Comparison of ENCODE assay signal across 18 mouse cellular contexts in the genomic region with DNA sequence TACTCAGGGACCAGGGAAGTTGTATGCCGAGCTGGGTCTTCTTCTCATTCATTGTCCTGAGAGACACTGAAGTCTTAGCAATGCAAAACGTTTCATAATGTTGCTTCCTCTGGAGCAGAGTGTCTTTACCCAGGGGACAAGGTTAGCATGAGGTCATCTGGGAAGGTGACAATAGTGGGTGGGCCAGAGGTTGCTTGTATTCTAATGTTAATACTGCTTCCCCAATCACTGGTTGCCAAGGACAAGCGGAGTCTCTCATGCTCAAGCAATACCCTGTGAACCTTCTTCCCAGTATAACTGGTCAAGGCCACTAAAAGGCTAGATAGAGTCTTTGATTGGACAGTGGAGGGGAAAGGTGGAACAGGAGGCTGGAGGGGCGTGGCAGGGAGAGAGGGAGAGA.
DNase-seq lines count a peak whose midpoint lies in the region; ATAC-seq and TF ChIP-seq lines count a peak whose summit lies in the region.
"Had no signal": no experiment of that assay in that cellular context is flagged by ENCODE, and none has a peak within 500 bp of the region (broad histone marks: within the 10 kb centered on the region; RNA-seq: fewer than 3 reads in every experiment).

No protein-coding gene starts in this region.

- no peak overlapping the region for H3K9ac ChIP-seq in ES-Bruce4 (ENCODE audit: low read depth, poor library complexity, severe bottlenecking)
- no peak overlapping the region for H3K9ac ChIP-seq in ES-E14 (ENCODE audit: insufficient read depth, low read depth, low read length, poor library complexity, severe bottlenecking)
- no peak overlapping the region for H3K9ac ChIP-seq in forebrain, embryonic 13.5 days
- H3K9ac ChIP-seq: embryonic facial prominence, embryonic 12.5 days; forebrain, postnatal 0 days had no signal

- no peak for TF ChIP-seq CTCF in ES-Bruce4 (IDR thresholded peaks at IDR 0.05; ENCODE audit: low read depth, low read length)

- ATAC-seq in forebrain, embryonic 13.5 days = no peak
- ATAC-seq: forebrain, embryonic 14.5 days; forebrain, postnatal 0 days had no signal

- H3K36me3 ChIP-seq in ES-Bruce4 (ENCODE audit: control insufficient read depth, insufficient read depth, low read length, poor library complexity, severe bottlenecking) = no peaks in the 10 kb centered on the region
- no peaks in the 10 kb centered on the region; the same call in 1 of the 2 replicates for H3K36me3 ChIP-seq in ES-E14 (ENCODE audit: control insufficient read depth, insufficient read depth, low read length, poor library complexity, severe bottlenecking)
- H3K36me3 ChIP-seq in forebrain, embryonic 13.5 days (ENCODE audit: poor library complexity, severe bottlenecking) = no peaks in the 10 kb centered on the region
- H3K36me3 ChIP-seq: embryonic facial prominence, embryonic 10.5 days; embryonic facial prominence, embryonic 12.5 days had no signal

- no peak overlapping the region for H3K4me3 ChIP-seq in ES-Bruce4 (ENCODE audit: low read depth, low read length)
- no peak overlapping the region for H3K4me3 ChIP-seq in ES-E14 (ENCODE audit: insufficient read depth in 1 of 2, low read depth in 1 of 2, low read length in 2 of 2, poor library complexity in 1 of 2, severe bottlenecking in 1 of 2)
- no peak overlapping the region for H3K4me3 ChIP-seq in forebrain, embryonic 13.5 days
- H3K4me3 ChIP-seq: embryonic facial prominence, embryonic 10.5 days; embryonic facial prominence, embryonic 12.5 days had no signal

- H3K4me2 ChIP-seq in forebrain, embryonic 13.5 days = no peak overlapping the region
- H3K4me2 ChIP-seq: embryonic facial prominence, embryonic 12.5 days had no signal

- no peaks in the 10 kb centered on the region for H3K27me3 ChIP-seq in ES-Bruce4 (ENCODE audit: control insufficient read depth, insufficient read depth, low read length, poor library complexity, severe bottlenecking)
- no peaks in the 10 kb centered on the region for H3K27me3 ChIP-seq in forebrain, embryonic 13.5 days

- TF ChIP-seq EP300 in ES-Bruce4 (IDR thresholded peaks at IDR 0.05; ENCODE audit: insufficient read depth, low read depth, low read length) = 0 out of 2 replicates have a peak, but pooled peaks have one; percentile 1

- WGBS in forebrain, embryonic 13.5 days = 84% methylated on average over 4 of the region's 4 CpGs

- DNase-seq in ES-E14 (ENCODE audit: low read depth, low spot score) (peak; percentile 60), ZHBTc4 (ENCODE audit: low read depth, low spot score) (peak; percentile 89)
- DNase-seq in thymus, postnatal 25 days = no peak
- DNase-seq in c-Kit-positive CD71-positive TER-119-positive erythroid progenitor cells, embryonic 14.5 days (ENCODE audit: low spot score) = no peak
- DNase-seq: adrenal gland, adult 2 months; adrenal gland, postnatal 10 days; adrenal gland, postnatal 25 days; cerebellum, adult 11-12 months; cerebellum, adult 2 months; cerebellum, adult 9-10 months; cerebellum, postnatal 10 days; cerebellum, postnatal 25 days; forebrain, postnatal 0 days had no signal

- in situ Hi-C loops in ES-E14 (cut with MboI; ENCODE audit: low sequenced_read_pairs in 2 of 2, unreplicated experiment in 2 of 2) = no loop called here

- H3K4me1 ChIP-seq in ES-Bruce4 (ENCODE audit: control insufficient read depth, insufficient read depth, low read length) (no peaks in the 10 kb centered on the region), ES-E14 (ENCODE audit: control insufficient read depth in 2 of 2, insufficient read depth in 2 of 2, low read length in 2 of 2, poor library complexity in 1 of 2) (peaks cover 0 to 4% of the 10 kb centered on the region in 2 experiments; a peak in 2 of 4 replicates)
- no peaks in the 10 kb centered on the region for H3K4me1 ChIP-seq in forebrain, embryonic 13.5 days

- H3K27ac ChIP-seq in ES-Bruce4 (ENCODE audit: insufficient read depth, low read length) (no peak overlapping the region), ES-E14 (ENCODE audit: insufficient read depth, low read depth, low read length, poor library complexity, severe bottlenecking) (no peak overlapping the region)
- H3K27ac ChIP-seq in forebrain, embryonic 13.5 days = no peak overlapping the region
- H3K27ac ChIP-seq: embryonic facial prominence, embryonic 10.5 days; embryonic facial prominence, embryonic 12.5 days had no signal

- no peak for TF ChIP-seq POLR2A in ES-Bruce4 (IDR thresholded peaks at IDR 0.05; ENCODE audit: insufficient read depth, low read length)

- H3K9me3 ChIP-seq in ES-Bruce4 (replicated peaks; ENCODE audit: control insufficient read depth, insufficient read depth, low read length, poor library complexity, severe bottlenecking) (no peaks in the 10 kb centered on the region; the same call in 1 of the 2 replicates), ES-E14 (ENCODE audit: control insufficient read depth, insufficient read depth, low read depth, low read length) (no peaks in the 10 kb centered on the region)
- no peaks in the 10 kb centered on the region for H3K9me3 ChIP-seq in forebrain, embryonic 13.5 days (replicated peaks)
- H3K9me3 ChIP-seq: embryonic facial prominence, embryonic 10.5 days; embryonic facial prominence, embryonic 12.5 days had no signal

TF ChIP-seq in ES-E14, 5 proteins besides CTCF, POLR2A, EP300 and RAD21:
- TF ChIP-seq ZC3H11A (IDR thresholded peaks at IDR 0.05; ENCODE audit: borderline replicate concordance, low read depth, low read length) (no peak), HCFC1 (IDR thresholded peaks at IDR 0.05; ENCODE audit: borderline replicate concordance, insufficient read depth, low read length) (no peak), ZNF384 (IDR thresholded peaks at IDR 0.05; ENCODE audit: low read depth, low read length) (no peak), MAFK (IDR thresholded peaks at IDR 0.05; ENCODE audit: insufficient read depth, low read depth, low read length) (no peak), CHD2 (IDR thresholded peaks at IDR 0.05; ENCODE audit: low read depth, low read length) (no peak)

Comparison
In these comparisons a context has a peak if more than half of its experiments do, and no peak if none do; other contexts are left out.
1. DNase-seq: peak in ES-E14 (single experiment) and ZHBTc4 (single experiment); none in thymus, postnatal 25 days (single experiment) and c-Kit-positive CD71-positive TER-119-positive erythroid progenitor cells, embryonic 14.5 days (single experiment).